ENCODE assay signal across 26 mouse cellular contexts in genomic region chr5:140173181-140173580, GRCm38 (mm10).
"Had no signal": no experiment of that assay in that cellular context is flagged by ENCODE, and none has a peak within 500 bp of the region (broad histone marks: within the 10 kb centered on the region; RNA-seq: fewer than 3 reads in every experiment).

No protein-coding gene starts in this region.

- H3K4me2 ChIP-seq: heart, embryonic 12.5 days; hindbrain, embryonic 12.5 days; hindbrain, embryonic 14.5 days; intestine, embryonic 15.5 days; kidney, embryonic 15.5 days; limb, embryonic 13.5 days; limb, embryonic 15.5 days; liver, embryonic 13.5 days had no signal

- DNase-seq: gastrocnemius, postnatal 14 days; gastrocnemius, postnatal 36 days; heart, adult 18-20 months; heart, postnatal 10 days; heart, postnatal 4 days; kidney, adult 18-20 months; kidney, adult 9 months; kidney, postnatal 14 days; kidney, postnatal 36 days; layer of hippocampus, adult 9-11 months; layer of hippocampus, postnatal 36 days; left cerebral cortex, postnatal 4 days; liver, embryonic 13.5 days had no signal

- H3K4me3 ChIP-seq: heart, embryonic 10.5 days; heart, embryonic 12.5 days; hindbrain, embryonic 10.5 days; hindbrain, embryonic 12.5 days; intestine, embryonic 15.5 days; kidney, embryonic 15.5 days; limb, embryonic 13.5 days; limb, embryonic 15.5 days; liver, embryonic 13.5 days had no signal

- H3K27ac ChIP-seq: heart, embryonic 10.5 days; intestine, embryonic 15.5 days; kidney, embryonic 15.5 days; kidney, postnatal 0 days; limb, embryonic 13.5 days; limb, embryonic 15.5 days; liver, embryonic 13.5 days had no signal

- H3K9me3 ChIP-seq: heart, embryonic 10.5 days; heart, embryonic 12.5 days; hindbrain, embryonic 10.5 days; hindbrain, embryonic 12.5 days; intestine, embryonic 15.5 days; kidney, embryonic 15.5 days; limb, embryonic 13.5 days; limb, embryonic 15.5 days; liver, embryonic 13.5 days had no signal

- H3K4me1 ChIP-seq: intestine, embryonic 15.5 days had no signal

- H3K9ac ChIP-seq: heart, embryonic 12.5 days; hindbrain, embryonic 12.5 days; hindbrain, embryonic 14.5 days; intestine, embryonic 15.5 days; kidney, embryonic 15.5 days; limb, embryonic 13.5 days; limb, embryonic 15.5 days; liver, embryonic 13.5 days had no signal

- H3K27me3 ChIP-seq: heart, embryonic 12.5 days; hindbrain, embryonic 12.5 days; intestine, embryonic 15.5 days; kidney, embryonic 15.5 days; limb, embryonic 13.5 days; limb, embryonic 15.5 days; liver, embryonic 13.5 days had no signal

- H3K36me3 ChIP-seq: heart, embryonic 10.5 days; heart, embryonic 12.5 days; hindbrain, embryonic 10.5 days; intestine, embryonic 15.5 days; kidney, embryonic 15.5 days; limb, embryonic 13.5 days; liver, embryonic 13.5 days had no signal

- ATAC-seq: hindbrain, embryonic 16.5 days; inflammation-experienced regulatory T-cells, adult 6 months; intestine, embryonic 15.5 days; intestine, postnatal 0 days had no signal
